Mouse (Mus musculus): ENCODE measurements around the gene Dennd1b.

The Dennd1b gene

DNA sequence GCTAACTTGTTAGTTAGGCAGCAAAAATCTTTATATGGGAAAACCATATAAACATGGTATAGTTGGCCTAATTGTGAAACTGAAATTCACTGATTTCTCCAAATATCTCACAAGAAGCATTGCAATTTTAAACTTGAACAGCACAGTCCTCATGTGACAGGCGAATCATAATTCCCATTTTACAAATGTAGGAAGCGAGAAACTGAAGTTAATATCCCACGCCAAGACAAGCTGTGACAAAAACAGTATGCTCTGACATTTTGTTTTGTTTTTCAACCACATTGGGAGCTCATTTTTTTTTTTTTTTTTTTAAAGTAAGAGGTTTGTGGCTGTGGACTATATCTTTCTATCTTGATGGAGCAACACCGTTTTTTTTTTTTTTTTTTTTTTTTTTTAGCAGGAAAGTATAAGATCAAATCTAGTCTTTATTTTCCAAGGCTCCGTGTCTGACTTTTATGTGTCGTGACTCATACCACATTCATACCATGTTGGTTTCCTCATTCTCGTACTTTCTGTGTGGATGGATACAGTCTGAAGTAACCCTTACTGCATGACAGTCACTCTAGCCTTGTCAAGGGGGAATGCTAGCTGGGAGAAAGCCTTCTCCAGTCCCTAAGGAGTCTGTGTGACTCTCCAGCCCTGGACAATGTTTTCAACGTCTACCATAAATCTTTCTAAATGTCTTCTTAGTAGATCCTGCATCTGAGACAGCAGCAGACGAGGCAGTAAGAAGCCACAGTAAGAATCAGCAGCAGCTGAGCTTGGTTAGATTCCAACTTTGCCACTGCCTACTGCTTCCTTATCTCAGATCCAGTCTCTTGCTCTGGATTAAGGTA is 751 bp upstream of the Dennd1b start:
- no peak for DNase-seq (ENCODE audit: low spot score in 2 of 2)

DNA sequence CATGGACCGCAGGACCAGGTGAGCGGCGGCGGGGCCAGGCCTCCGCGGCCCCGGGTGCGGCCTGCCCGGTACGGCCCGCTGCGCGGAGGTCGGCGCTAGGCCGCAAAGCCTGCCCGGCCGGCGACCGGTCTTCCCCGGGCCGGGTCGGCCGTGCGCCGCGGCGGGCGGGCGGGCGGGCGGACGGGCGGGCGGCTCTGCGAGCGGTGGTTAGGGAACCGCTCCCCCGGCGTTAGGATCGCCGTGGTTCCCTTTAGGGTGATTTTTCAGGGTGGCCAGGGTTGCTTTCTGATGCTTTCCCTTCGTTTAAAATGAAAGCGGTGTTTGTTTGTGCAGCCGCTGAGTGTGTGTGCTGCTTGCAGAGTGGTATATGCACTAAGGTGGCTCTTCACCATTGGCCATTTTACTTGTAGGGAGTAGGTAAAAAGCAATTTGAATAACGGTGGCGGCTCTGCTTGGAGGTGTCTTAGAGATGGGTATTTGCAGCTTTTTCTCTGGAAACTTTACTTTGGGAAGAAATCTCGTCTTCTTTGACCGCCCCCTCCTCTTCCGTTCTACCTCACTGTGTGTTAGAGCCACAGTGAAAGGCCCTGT is 728 bp downstream of the Dennd1b start:
- peak in 1 of 2 experiments; percentile 42 for DNase-seq (ENCODE audit: low spot score in 2 of 2)

DNA sequence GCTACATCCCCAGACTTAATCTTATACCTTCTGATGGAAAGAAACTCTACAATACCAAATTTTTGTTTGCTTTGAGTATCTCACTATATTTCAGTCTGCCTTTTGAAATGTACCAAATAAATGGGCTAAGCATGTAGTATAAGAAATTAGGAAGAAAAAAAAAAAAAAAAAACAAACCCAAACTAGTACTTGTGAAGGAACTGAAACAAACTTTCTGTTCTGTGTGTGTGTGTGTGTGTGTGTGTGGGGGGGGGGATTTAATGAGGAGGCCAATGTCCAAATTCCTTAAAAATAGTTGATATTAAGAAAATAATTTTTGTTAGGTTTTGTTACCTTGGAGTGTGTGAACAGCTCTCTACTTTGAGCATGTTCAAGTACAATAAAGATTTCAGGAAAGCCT is 1.8 kb downstream of the Dennd1b start:
- DNase-seq (ENCODE audit: low spot score in 2 of 2): no peak

DNA sequence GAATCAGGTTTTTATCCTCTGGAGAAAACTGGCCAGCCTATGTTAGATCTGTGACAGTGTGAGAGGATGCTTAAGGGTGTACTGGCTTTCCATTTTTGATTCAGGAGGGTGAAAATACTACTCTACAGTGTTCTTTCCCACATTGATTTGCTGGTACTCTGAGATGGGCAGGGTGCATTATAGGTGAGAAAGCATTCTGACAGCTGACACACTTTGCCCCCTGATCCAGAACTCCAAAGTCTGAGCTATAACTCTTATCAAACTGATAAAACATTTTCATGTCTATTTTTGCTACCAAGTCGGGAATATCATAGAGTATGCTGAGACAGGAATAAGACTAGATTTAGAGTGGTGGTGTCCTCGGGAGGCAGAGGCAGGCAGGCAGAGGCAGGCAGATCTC is 2.3 kb downstream of the Dennd1b start:
- DNase-seq (ENCODE audit: low spot score in 2 of 2): no peak

DNA sequence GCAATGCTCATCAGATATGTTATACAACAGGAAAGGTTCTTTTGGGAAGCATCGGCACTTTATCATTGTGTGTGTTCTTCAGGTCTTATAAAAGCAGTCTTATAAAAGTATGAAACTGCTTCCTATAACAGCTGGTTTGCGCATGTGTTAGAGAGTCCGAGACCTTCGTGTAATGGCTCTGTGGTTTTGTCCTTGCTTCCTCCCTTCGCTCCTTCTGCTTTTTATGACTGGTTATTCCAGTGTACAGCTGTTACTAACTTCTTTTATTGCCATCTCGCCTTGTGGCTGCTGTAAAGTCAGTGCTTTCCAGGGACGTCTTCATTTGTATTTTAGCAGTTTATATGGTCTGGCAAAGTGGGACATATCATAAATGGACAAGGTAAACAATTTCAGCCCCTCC is 4.2 kb downstream of the Dennd1b start:
- no peak for DNase-seq (ENCODE audit: low spot score in 2 of 2)

DNA sequence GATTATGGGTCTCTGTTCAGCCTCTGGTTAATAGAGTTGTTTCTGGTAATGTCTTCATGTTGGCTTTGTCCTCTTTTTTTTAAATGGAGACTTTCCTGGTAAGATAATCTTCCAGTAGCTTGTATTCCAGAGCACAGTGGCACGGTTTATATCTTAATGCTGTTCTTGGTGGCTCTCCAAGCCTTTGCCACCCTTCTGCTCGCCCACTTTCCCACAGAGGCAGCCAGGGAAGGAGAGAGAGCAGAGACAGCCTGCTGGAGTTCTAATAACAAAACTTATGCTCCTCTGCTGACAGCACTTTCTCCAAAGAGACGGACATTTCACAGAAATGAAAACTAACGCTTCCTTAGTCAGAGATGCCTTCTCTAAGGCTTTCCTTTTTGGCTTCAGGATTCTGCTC is 6.8 kb downstream of the Dennd1b start:
- DNase-seq (ENCODE audit: low spot score in 2 of 2): no peak

DNA sequence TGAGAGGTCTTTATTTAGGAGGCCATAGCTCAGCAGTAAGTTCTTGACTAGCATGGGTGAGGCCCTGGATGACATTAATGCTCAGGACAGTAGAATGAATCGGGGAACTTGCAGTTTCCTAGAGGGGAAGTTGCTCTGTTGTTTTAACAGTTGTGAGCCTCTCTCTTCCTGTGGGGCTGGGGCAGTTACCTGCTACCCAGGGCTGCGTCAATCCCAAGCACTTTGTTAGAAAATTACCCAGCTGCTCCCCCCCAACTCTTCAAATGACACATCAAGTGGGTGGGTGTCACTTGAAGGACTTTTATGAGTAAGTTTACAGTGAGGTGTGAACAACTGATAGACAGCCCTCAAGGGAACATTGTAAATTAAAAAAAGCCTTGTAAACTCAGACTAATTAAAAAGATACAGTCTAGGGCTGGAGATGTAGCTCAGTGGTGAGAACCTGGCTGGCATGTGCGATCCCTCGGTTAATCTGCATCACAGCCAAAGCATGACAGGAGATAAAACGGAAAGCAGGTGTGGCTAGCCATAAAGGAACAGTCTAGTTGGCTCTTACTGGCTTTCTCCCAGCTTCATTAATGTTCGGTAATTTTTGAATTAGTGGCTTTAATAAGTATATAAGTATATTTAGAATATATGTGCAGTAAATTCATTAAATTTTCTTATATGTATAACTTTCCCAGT is 10.4 kb downstream of the Dennd1b start:
- no peak for DNase-seq (ENCODE audit: low spot score in 2 of 2)

DNA sequence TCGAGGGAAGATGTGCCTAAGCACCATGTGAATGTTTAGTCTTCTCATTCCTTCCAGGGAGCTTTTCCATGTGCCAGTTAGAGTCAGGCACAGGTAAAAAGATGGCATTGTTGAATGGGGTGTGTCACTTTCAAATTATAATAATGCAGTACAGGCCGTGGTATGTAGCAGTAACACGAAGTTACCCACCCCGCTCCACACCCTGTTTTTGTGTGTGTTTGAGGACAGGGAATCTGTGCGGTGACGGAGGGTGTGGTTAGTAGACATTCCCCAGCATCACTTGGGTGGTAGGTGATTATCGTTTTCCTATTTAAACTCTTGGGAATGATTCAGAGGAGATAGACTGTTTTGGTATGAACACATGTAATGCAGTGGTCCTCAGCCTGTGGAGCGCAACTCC is 11.6 kb downstream of the Dennd1b start:
- no peak for DNase-seq (ENCODE audit: low spot score in 2 of 2)

DNA sequence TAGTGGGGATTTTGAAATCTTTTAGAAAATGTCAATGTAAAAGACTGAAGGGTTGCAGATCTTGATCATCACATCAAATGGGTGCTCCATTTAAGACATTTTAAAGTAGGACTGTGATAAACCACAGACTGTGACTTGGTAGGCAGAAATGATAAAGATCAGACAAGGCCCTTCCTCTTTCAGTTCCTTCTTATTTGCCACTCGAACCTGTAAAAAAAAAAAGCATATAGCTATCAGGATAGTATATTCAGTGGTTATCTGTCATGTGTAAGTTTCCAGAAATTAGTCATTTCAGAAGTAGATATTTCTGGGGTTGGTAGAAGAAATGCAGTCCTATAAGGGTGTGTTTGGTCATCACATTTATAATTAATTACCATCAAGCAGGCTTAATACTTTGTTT is 12.7 kb downstream of the Dennd1b start:
- DNase-seq (ENCODE audit: low spot score in 2 of 2): no peak

DNA sequence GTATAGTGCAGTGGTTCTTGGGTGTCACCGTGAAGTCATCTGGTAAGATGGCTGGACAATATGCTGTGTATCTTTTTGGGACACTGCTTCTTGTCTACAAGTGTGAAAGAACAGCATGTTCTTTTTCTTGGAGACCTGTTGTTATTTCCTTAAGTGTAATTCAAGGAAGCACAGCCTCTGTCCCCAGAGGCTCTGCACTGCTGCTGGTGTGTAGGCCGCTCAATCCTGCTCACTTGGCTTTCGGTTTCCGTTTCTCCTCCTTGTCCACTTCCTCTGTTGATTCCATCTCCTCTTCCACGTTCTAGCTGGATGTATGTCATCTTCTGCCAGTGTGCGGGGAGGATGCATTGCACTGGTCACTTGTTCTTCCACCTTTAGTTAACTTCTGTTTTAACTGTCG is 19.0 kb downstream of the Dennd1b start:
- DNase-seq (ENCODE audit: low spot score in 2 of 2): no peak

DNA sequence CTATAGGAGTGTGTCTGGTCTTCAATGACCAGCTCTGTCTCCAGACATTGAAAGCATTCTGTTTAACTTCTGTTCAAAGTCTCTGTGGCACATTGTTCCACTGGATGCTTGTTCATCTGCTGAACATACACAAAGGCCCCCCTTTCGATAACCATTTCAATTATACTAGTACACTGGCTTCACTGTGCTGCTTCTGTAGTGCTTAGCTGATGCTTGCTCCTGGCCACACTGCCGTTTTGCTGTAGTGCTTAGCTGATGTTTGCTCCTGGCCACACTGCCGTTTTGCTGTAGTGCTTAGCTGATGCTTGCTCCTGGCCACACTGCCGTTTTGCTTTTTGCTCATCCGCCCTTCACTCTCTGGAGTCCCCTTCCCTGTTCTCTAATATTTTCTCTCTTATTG is 19.4 kb downstream of the Dennd1b start:
- DNase-seq (ENCODE audit: low spot score in 2 of 2): no peak

DNA sequence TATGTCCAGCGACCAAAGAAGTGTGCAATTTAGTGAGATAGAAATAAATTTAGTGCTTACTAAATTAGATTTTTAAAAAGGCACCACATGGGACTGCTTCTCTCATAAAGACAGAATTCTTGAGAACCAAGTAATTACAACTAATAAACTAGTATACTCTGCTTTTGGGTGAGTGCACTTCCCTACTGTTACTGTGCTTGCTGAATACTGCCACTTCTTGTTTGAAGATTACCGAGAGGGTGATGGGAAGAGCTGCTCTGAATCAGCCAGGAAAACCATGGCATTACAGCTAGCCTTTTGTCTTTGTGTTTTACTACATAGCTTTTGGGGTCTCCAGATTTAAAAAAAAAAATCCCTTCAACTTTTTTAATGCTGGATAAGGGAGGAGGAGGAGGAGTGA is 19.8 kb downstream of the Dennd1b start:
- DNase-seq (ENCODE audit: low spot score in 2 of 2): no peak

DNA sequence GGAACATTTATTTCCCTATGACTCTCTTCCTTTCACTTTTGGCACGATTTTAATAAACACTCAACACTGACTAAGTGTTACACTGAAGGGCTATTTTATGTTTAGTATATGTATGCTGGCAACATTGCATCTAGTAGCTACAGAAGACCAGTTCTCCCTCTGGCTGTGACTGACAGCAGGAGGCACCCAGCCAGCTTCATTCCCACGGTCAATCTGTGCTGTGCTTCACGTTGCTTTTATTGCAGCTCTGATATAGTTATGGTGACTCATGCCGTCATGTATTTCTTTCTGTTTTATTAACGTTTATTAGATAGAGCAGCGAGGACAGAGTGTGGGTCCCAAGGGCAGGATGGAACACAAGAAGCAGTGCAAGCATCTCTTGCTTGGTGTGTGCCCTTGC is 20.2 kb downstream of the Dennd1b start:
- DNase-seq (ENCODE audit: low spot score in 2 of 2): no peak

DNA sequence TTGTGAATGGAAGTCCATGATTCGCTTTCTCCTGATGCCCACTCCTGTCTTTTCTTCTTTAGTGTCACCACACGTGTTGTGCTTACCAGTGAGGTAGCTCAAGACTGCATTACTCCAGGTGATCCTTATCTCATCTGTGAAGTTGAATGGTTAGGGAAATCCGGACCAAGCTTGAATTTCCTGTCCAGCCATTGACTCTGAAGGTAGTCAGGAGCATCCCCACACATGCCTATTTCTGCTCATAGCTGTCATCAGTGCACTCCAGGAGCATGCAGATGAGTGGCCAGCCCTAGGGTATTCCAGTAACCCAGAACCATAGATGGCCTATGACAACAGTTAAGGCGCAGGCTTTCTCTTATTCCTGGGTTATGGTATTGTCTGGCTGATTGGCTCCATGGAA is 20.9 kb downstream of the Dennd1b start:
- no peak for DNase-seq (ENCODE audit: low spot score in 2 of 2)

DNA sequence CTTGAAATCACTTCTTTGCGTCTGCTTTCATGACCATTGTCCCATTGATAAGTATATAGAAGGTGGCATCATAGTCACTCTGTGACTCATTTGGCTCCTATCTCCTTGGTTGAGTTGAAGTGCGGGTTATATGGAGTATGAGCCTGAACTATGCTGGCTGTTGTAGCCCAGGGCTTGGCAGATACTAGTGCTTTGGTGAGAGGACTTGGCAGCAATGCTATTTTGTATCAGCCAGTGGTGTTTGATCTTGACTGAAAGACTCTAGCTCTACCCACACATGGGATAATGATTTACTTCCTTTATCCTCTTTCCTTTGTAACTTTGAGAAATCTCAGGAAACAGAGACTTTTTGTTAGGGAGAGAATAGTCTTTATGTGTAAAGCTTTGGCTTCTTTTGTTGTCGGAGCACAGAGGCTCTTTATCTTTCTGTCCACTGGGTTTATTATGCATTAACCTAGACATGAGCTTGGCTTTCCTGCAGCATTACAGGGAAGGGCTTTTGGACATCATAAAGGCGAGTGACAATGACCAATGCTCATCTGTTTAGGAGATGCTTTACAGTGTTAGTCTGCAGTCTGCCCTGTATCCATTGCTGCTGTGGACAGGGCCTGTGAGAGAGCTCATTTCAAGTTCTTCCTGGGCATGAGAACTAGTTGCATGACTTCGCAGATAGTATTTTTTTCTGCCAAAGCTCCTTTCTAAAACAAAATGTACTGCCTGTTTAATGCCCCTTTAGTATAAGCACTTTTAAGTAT is 29.3 kb downstream of the Dennd1b start:
- DNase-seq (ENCODE audit: low spot score in 2 of 2): no peak

DNA sequence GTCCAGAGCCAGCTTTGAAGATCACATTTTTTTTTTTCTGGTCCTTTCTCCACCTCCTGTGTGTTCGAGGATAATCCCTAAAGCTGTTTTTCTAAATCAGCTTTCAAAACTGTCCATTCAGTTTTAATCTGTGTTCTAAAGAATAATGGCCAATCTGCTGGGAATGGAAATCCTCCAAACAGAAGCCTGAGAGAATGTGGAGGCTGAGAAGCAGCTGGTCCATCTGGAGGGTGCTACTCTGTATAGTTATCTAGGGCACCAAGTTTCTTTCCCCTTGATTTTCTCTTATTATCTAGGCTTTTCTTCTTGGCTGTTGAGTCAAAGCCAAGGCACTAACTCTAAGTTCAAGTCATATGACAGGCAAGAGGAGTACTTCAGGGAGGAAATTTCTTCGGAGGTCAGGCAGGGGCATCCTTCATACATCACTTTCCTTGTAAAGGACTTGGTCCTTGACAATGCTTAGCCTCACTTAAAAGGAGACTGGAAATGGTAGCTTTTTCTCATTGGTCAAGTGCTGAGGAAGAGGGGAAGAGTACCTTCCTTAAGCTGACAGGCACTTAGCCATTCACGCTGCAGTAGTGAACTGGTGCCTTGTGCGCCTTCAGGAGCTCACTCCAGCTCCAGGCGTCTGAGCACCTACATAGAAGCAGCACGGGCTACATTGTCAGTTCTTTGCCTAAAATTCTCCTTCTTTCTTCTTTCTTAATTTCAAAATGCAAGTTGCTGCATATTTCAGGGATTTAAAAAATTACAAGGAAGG is 32.6 kb downstream of the Dennd1b start:
- DNase-seq (ENCODE audit: low spot score in 2 of 2): no peak

DNA sequence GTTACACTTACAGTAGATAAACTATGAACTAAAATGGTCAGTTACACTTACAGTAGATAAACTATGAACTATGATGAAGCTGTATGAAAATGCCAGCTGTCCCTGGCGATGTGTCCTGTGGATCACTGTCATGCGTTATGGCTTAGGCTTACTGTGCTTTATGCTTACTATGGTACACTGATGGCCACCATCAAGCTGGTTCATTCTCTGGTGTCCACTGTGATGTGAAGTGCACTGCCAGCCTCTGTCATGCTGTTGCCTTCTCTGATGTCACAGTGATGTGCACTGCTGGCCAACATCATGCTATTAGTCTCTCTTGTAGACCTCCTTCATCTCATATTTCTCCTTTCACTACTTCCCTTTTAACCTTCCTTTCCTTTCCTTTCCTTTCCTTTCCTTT is 33.4 kb downstream of the Dennd1b start:
- no peak for DNase-seq (ENCODE audit: low spot score in 2 of 2)

DNA sequence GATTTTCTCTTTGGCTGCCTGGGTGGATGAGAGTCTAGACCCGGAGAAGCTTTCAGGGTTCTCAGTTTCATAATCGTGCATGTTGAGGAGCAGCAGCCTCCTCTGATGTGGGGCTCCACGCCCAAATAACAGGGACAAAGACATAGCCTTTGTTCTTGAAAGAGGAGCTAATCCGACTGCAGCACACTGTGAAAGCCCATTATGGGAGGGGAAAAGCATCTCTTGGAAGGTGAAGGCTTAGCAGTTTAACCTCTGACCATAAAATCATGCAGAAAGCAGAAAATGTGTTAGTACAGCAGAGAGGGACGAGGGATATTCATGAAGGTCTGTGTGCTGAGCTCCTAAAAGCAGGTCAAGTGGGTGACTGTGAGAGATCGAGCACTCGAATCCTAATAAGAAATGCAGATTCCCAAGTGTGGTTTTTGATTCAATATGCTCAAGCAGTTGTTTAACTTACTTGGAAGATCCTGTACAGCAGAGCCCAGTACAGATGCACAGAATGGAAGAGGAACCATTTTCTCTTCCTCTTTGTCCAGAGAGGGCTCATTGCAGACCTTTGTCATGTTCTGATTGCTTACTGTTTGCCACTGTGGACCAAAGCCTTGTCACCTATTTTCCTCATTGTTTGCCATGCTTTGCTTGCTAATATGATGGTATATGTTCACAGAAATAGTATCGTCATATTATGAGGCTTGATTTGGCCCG is 37.6 kb downstream of the Dennd1b start:
- DNase-seq (ENCODE audit: low spot score in 2 of 2): no peak

DNA sequence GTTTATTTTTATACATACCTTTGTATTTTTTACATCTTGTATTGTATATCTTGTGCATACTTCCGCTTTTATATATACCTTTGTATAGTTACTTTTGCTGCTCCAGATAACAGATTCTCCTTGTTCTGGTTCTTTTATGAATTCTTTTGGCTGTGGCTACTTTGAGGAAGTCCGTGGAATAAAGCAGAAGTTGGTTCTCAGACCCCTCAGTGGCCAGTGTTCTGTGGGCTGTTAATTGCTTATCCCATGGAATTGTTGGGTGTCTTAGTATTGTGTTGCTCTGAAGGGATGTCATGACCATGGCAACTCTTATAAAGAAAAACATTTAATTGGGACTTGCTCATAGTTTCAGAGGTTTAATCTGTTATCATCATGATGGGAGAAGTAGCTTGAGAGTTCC is 40.3 kb downstream of the Dennd1b start:
- no peak for DNase-seq (ENCODE audit: low spot score in 2 of 2)

DNA sequence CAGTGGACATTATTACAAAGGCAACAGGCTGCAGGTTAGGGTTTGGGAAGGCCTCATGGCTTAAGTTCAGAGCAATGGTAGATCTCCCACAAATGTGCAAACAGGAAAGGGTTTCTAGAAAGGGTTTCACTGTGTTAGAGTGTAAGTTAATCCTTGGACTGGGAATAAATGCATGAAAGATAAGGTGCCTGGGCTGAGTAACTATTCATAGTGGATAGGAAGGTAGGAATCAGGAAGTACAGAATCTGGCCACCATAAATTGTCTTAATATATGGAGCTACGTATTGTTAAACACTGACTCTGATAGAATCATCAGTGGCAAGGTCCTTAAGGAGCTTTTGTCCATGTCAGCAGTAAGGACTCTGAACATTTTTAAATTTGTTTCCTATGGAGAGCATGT is 42.8 kb downstream of the Dennd1b start:
- DNase-seq (ENCODE audit: low spot score in 2 of 2): no peak

DNA sequence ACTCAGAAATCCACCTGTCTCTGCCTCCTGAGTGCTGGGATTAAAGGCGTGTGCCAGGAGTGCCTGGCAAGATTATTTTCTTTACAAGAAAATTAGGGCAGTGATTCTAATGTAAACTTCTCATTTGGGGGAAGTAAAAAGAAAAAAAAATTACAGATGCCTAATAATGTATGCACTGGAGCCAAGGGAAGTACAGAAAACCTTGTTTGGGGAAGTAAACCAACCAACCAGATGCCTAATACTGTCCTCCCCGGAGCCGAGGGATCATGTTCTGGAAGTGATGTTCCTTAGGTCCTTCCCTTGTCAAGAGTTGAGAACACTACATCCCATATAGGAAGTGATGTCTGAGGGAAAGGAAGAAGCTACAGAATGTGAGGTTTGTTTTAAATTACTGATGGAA is 44.2 kb downstream of the Dennd1b start:
- no peak for DNase-seq (ENCODE audit: low spot score in 2 of 2)
